Mouse (Mus musculus): ENCODE measurements around the gene Slc10a2. TPM values are rescaled to one million over a fixed set of nuclear protein-coding genes. Genes with fewer than 3 reads are reported as not detected.
"Not testable (repeated sequence)": the region's sequence is repeated elsewhere in the genome, so short reads cannot be mapped to it uniquely, and the experiment has no call there.

Slc10a2 gene
- polyA plus RNA-seq, 1 experiment = not detected

GRCm38 (mm10) chr8:5058888-5059287, 46.3 kb downstream of the Slc10a2 start:
- Histone ChIP-seq H3K36me3 (ENCODE audit: control insufficient read depth, insufficient read depth, low read length, poor library complexity, severe bottlenecking) (no peaks in the 10 kb centered on the region), H3K9ac (ENCODE audit: low read depth, poor library complexity, severe bottlenecking) (no peak overlapping the region), H3K27me3 (ENCODE audit: control insufficient read depth, insufficient read depth, low read length, poor library complexity, severe bottlenecking) (no peaks in the 10 kb centered on the region), H3K4me3 (ENCODE audit: low read depth, low read length) (no peak overlapping the region), H3K4me1 (ENCODE audit: control insufficient read depth, insufficient read depth, low read length) (no peaks in the 10 kb centered on the region), H3K27ac (ENCODE audit: insufficient read depth, low read length) (no peak overlapping the region), H3K9me3 (replicated peaks; ENCODE audit: control insufficient read depth, insufficient read depth, low read length, poor library complexity, severe bottlenecking) (no peaks in the 10 kb centered on the region)
- TF ChIP-seq POLR2A (IDR thresholded peaks at IDR 0.05; ENCODE audit: insufficient read depth, low read length) (no peak), EP300 (IDR thresholded peaks at IDR 0.05; ENCODE audit: insufficient read depth, low read depth, low read length) (no peak), CTCF (IDR thresholded peaks at IDR 0.05; ENCODE audit: low read depth, low read length) (no peak)

GRCm38 (mm10) chr8:5044361-5044900, 60.7 kb downstream of the Slc10a2 start:
- not testable (repeated sequence) for H3K4me3 ChIP-seq (ENCODE audit: low read depth, low read length)

GRCm38 (mm10) chr8:5038811-5039561, 66.2 kb downstream of the Slc10a2 start:
- H3K9me3 ChIP-seq (replicated peaks; ENCODE audit: control insufficient read depth, insufficient read depth, low read length, poor library complexity, severe bottlenecking) = peaks cover 3% of the 10 kb centered on the region; the same call in 1 of the 2 replicates

More at GRCm38 (mm10) chr8:5044361-5044900, 60.7 kb downstream of the Slc10a2 start:
- not testable (repeated sequence) for H3K9ac ChIP-seq (ENCODE audit: low read depth, poor library complexity, severe bottlenecking); H3K27me3 ChIP-seq (ENCODE audit: control insufficient read depth, insufficient read depth, low read length, poor library complexity, severe bottlenecking); H3K4me1 ChIP-seq (ENCODE audit: control insufficient read depth, insufficient read depth, low read length); H3K36me3 ChIP-seq (ENCODE audit: control insufficient read depth, insufficient read depth, low read length, poor library complexity, severe bottlenecking); H3K9me3 ChIP-seq (replicated peaks; ENCODE audit: control insufficient read depth, insufficient read depth, low read length, poor library complexity, severe bottlenecking); H3K27ac ChIP-seq (ENCODE audit: insufficient read depth, low read length)

More at GRCm38 (mm10) chr8:5038811-5039561, 66.2 kb downstream of the Slc10a2 start:
- Histone ChIP-seq H3K9ac (ENCODE audit: low read depth, poor library complexity, severe bottlenecking) (no peak overlapping the region), H3K36me3 (ENCODE audit: control insufficient read depth, insufficient read depth, low read length, poor library complexity, severe bottlenecking) (no peaks in the 10 kb centered on the region), H3K4me1 (ENCODE audit: control insufficient read depth, insufficient read depth, low read length) (no peaks in the 10 kb centered on the region), H3K27ac (ENCODE audit: insufficient read depth, low read length) (no peak overlapping the region), H3K27me3 (ENCODE audit: control insufficient read depth, insufficient read depth, low read length, poor library complexity, severe bottlenecking) (no peaks in the 10 kb centered on the region), H3K4me3 (ENCODE audit: low read depth, low read length) (no peak overlapping the region)
- TF ChIP-seq EP300 (IDR thresholded peaks at IDR 0.05; ENCODE audit: insufficient read depth, low read depth, low read length) = no peak
- TF ChIP-seq CTCF (IDR thresholded peaks at IDR 0.05; ENCODE audit: low read depth, low read length) = no peak
- no peak for TF ChIP-seq POLR2A (IDR thresholded peaks at IDR 0.05; ENCODE audit: insufficient read depth, low read length)
